Comparison of ENCODE assay signal across 12 mouse cellular contexts in the genomic region with DNA sequence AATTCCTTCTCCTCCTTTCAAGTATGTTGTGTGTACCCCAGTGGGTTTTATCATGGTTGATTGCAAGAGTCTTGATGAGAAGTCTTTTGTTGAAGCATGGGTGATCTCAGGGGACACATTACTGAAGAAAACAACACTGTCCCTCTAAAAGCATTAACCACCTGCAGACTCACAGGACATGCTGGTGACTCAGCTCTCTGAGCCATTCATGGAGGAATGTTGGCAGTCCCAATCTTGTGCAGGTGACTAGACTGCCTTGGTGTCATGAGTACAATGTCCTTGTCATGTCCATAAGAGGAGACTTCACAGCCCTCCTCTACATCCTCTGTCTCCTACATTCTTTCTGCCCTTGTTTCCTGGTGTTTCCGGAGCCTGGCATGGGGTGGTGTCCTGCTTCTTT. TPM values are rescaled to one million over a fixed set of nuclear protein-coding genes. Genes with fewer than 3 reads are reported as not detected.
"Had no signal": no experiment of that assay in that cellular context is flagged by ENCODE, and none has a peak within 500 bp of the region (broad histone marks: within the 10 kb centered on the region; RNA-seq: fewer than 3 reads in every experiment).

No protein-coding gene starts in this region.

- DNase-seq: retina, postnatal 1 day; right cerebral cortex, adult 18-20 months; right cerebral cortex, postnatal 14 days; right cerebral cortex, postnatal 25 days; right cerebral cortex, postnatal 4 days; spleen, adult 18-20 months; thymus, adult 18-20 months; thymus, adult 2 months; thymus, postnatal 14 days; thymus, postnatal 36 days; thymus, postnatal 4 days had no signal

RNA-seq across cellular contexts. Expression of a gene that starts 45.5 kb away (rescaled TPM):
- total RNA-seq: neutrophil, adult 5-6 weeks had no signal
